9 mouse cellular contexts compared by ENCODE assay signal in the genomic region with DNA sequence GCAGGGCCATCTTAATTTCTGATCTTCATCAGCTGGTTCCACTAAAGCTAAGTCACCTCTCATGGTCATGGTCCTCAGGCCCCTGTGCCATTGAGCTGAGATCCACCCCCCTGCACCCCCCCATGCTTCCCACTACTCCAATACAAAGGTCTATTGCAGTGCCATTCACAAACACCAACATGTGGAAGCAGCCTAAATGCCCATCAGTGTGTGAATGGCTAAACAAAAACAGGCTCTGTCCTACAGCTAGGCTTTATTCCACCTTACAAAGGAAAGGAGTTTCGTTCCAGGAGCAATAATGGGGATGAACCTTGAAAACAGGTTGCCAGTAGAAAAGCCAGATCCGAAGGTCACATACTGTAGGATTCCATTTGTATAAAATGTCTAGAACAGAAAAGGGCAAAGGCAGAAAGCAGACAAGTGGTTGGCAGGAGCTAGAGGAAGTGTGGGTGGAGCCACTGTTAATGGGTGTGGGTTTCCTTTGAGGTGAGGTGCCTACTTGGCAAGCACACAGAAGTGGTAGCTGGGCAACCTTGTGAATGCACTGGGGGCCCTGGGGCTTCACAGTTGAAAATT.
"Had no signal": no experiment of that assay in that cellular context is flagged by ENCODE, and none has a peak within 500 bp of the region (broad histone marks: within the 10 kb centered on the region; RNA-seq: fewer than 3 reads in every experiment).

No protein-coding gene starts in this region.

- DNase-seq: kidney, postnatal 36 days; layer of hippocampus, adult 9-11 months; lung, adult 18-20 months; thymus, postnatal 14 days had no signal

- H3K9me3 ChIP-seq: limb, embryonic 13.5 days; midbrain, embryonic 15.5 days had no signal

- H3K36me3 ChIP-seq: limb, embryonic 13.5 days; midbrain, embryonic 15.5 days had no signal

- H3K9ac ChIP-seq: limb, embryonic 13.5 days; liver, embryonic 14.5 days; midbrain, embryonic 15.5 days had no signal

- H3K27ac ChIP-seq: kidney, postnatal 0 days; limb, embryonic 13.5 days; liver, embryonic 14.5 days; stomach, postnatal 0 days had no signal

- H3K4me1 ChIP-seq: limb, embryonic 13.5 days had no signal

- H3K4me3 ChIP-seq: limb, embryonic 13.5 days; midbrain, embryonic 15.5 days had no signal

- H3K4me2 ChIP-seq: limb, embryonic 13.5 days; midbrain, embryonic 15.5 days had no signal

- H3K27me3 ChIP-seq: limb, embryonic 13.5 days; midbrain, embryonic 15.5 days had no signal
